Mouse (Mus musculus): Measurements from ENCODE around the gene Plg.

Plg gene

DNA sequence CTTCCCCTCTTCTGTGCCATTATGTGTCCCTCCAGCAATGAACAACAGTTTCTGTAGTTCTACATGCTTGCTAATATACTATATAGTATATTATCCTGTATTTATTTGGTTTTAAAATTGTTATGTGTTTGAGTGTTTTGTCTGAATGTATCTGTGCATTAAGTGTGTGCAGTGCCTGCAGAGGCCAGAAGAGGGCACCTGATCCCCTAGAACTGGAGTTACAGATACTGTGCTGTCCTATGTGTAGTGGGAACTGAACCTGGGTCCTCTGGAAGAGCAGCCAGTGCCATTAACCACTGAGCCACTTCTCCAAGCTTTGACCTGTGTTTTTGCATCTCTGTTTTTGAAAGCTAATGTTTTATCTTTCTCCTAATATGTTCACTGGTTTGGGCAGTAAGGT, 82.8 kb downstream of the Plg start:
- DNase-seq = no peak

DNA sequence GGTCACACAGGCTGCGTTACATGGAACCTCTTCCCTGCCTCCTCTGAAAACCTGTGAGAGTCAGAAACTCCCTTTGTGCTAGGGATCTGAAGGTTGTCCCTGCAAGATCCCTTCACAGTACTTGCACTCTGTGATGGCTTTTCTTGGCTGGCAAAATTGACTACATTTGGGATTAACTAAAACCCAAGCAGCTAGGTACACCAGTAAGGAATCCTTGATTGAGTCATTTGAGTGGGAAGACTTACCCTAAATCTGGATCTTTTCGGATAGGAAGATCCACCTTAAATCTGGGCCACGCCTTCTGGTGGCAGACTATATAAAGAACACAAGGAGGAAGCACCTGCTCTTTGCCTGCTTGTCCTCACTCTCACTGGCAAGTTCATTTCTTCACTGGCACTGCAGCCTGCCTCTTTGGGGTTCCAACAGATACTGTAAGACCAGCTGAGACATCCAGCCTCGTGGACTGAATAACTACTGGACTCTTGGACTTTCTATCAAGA, 88.1 kb downstream of the Plg start:
- no peak for DNase-seq

DNA sequence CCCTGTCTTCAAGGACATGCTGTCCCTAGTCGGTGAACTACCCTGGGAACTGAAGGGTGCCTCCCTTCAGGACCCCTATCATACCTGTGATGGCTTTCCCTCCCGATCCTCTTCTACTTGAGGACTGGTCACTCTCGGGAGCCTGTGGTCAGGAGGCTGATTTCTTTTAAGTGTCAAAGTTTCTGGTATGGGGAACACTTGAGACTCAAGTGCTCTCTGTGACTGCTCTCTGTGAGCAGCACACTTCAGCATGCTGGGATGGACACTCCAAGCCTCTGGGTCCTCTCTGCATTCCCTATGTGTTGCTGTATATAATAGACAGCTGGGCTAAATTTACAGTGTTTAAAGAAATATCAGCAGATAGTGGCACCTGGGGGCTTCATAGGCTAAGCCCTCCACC, 89.2 kb downstream of the Plg start:
- DNase-seq = no peak

DNA sequence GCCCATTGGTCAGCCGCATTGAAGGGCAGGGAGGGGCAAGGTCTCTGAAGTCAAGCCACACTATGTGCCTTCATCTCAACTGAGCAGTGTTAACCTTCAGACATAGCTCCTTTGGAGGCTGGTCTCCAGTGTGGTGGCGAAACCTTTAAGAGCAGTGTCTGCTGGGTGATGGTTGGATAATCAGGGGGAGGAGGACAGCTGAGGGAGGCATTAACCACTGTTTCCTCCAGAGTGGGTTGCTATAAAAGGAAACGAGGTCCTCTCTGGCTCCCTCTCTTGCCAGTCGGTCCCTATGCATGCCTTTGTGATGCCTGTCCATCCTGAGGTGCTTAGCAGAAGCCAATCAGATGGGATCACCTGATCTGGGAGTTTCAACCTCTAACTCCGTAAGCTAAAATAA, 90.3 kb downstream of the Plg start:
- no peak for DNase-seq
